In genomic region chr13:69794808-69795207, GRCm38 (mm10) we compare ENCODE assay signal across 29 mouse cellular contexts. TPM values are rescaled to one million over a fixed set of nuclear protein-coding genes. Genes with fewer than 3 reads are reported as not detected.
DNase-seq lines count a peak whose midpoint lies in the region; ATAC-seq and TF ChIP-seq lines count a peak whose summit lies in the region.
"Had no signal": no experiment of that assay in that cellular context is flagged by ENCODE, and none has a peak within 500 bp of the region (broad histone marks: within the 10 kb centered on the region; RNA-seq: fewer than 3 reads in every experiment).

No protein-coding gene starts in this region.

- WGBS in heart, embryonic 10.5 days = 68% methylated on average over 7 of the region's 7 CpGs
- WGBS in kidney, embryonic 14.5 days = 35% methylated on average over 7 of the region's 7 CpGs
- 63% methylated on average over 7 of the region's 7 CpGs for WGBS in olfactory bulb, adult 2 months
- WGBS in stomach, postnatal 0 days = 56% methylated on average over 7 of the region's 7 CpGs

- H3K4me3 ChIP-seq in heart, embryonic 10.5 days = no peak overlapping the region
- H3K4me3 ChIP-seq in kidney, embryonic 14.5 days (ENCODE audit: low read length) = no peak overlapping the region
- no peak overlapping the region for H3K4me3 ChIP-seq in olfactory bulb, adult 2 months (ENCODE audit: insufficient read depth, low read depth, low read length)
- H3K4me3 ChIP-seq in stomach, postnatal 0 days (ENCODE audit: low read depth, low read length) = no peak overlapping the region
- H3K4me3 ChIP-seq: embryonic facial prominence, embryonic 10.5 days; embryonic facial prominence, embryonic 15.5 days; forebrain, embryonic 13.5 days; heart, adult 2 months; heart, embryonic 13.5 days; hindbrain, embryonic 15.5 days; liver, embryonic 12.5 days; neural tube, embryonic 12.5 days had no signal

- TF ChIP-seq EP300 in stomach, postnatal 0 days (optimal IDR thresholded peaks at IDR 0.05) = no peak

- peak; percentile 63; the same call in 1 of the 2 replicates for ATAC-seq in kidney, embryonic 14.5 days (ENCODE audit: low FRiP score, low TSS enrichment)
- no peak for ATAC-seq in stomach, postnatal 0 days (ENCODE audit: low FRiP score, low TSS enrichment)
- ATAC-seq: activated CD4-positive, CD25-positive, alpha-beta regulatory T cell, adult 4 months; forebrain, embryonic 13.5 days; inflammation-experienced regulatory T-cells, adult 6 months; liver, embryonic 12.5 days; liver, postnatal 0 days; midbrain, embryonic 16.5 days had no signal

- no peak for TF ChIP-seq CTCF in olfactory bulb, adult 2 months (IDR thresholded peaks at IDR 0.05; ENCODE audit: insufficient read depth, low read depth, low read length)
- no peak for TF ChIP-seq CTCF in stomach, postnatal 0 days (IDR thresholded peaks at IDR 0.05; ENCODE audit: low read depth)

- no peaks in the 10 kb centered on the region for H3K4me1 ChIP-seq in heart, embryonic 10.5 days
- H3K4me1 ChIP-seq in kidney, embryonic 14.5 days (ENCODE audit: control insufficient read depth, insufficient read depth, low read length) = no peaks in the 10 kb centered on the region
- peaks cover 22% of the 10 kb centered on the region for H3K4me1 ChIP-seq in olfactory bulb, adult 2 months (ENCODE audit: control insufficient read depth, insufficient read depth, low read length)
- no peaks in the 10 kb centered on the region for H3K4me1 ChIP-seq in stomach, postnatal 0 days (replicated peaks; ENCODE audit: control insufficient read depth, insufficient read depth)
- H3K4me1 ChIP-seq: embryonic facial prominence, embryonic 10.5 days; embryonic facial prominence, embryonic 15.5 days; heart, embryonic 13.5 days; liver, embryonic 12.5 days had no signal

- DNase-seq in heart, embryonic 10.5 days (ENCODE audit: low spot score) = peak; percentile 63
- DNase-seq in heart, adult 11 months = no peak
- peak; percentile 11 to 17 for DNase-seq in kidney, postnatal 36 days
- DNase-seq in spleen, postnatal 10 days (ENCODE audit: low spot score in 2 of 2) = no peak
- no peak for DNase-seq in stomach, postnatal 0 days (ENCODE audit: low spot score)
- DNase-seq: adrenal gland, adult 2 months; adrenal gland, postnatal 36 days; cerebellum, adult 18-20 months; cerebellum, postnatal 10 days; gastrocnemius, postnatal 36 days; heart, adult 2 months; heart, postnatal 10 days; liver, postnatal 0 days; lung, postnatal 36 days; right cerebral cortex, postnatal 4 days; thymus, postnatal 14 days had no signal

- no peak overlapping the region for H3K4me2 ChIP-seq in kidney, embryonic 14.5 days (replicated peaks; ENCODE audit: low read depth, low read length)
- no peak overlapping the region for H3K4me2 ChIP-seq in stomach, postnatal 0 days (replicated peaks; ENCODE audit: low read depth)
- H3K4me2 ChIP-seq: embryonic facial prominence, embryonic 15.5 days; forebrain, embryonic 13.5 days; heart, embryonic 13.5 days; hindbrain, embryonic 15.5 days; liver, embryonic 12.5 days; neural tube, embryonic 12.5 days had no signal

- no peak for TF ChIP-seq POLR2A in olfactory bulb, adult 2 months (IDR thresholded peaks at IDR 0.05; ENCODE audit: insufficient read depth, low read depth, low read length)

- H3K27me3 ChIP-seq in heart, embryonic 10.5 days (ENCODE audit: insufficient read depth, poor library complexity, severe bottlenecking) = no peaks in the 10 kb centered on the region
- H3K27me3 ChIP-seq in kidney, embryonic 14.5 days (ENCODE audit: control insufficient read depth, insufficient read depth, low read length) = no peaks in the 10 kb centered on the region
- H3K27me3 ChIP-seq in stomach, postnatal 0 days (ENCODE audit: control insufficient read depth, insufficient read depth, low read length) = no peaks in the 10 kb centered on the region
- H3K27me3 ChIP-seq: embryonic facial prominence, embryonic 15.5 days; forebrain, embryonic 13.5 days; heart, embryonic 13.5 days; hindbrain, embryonic 15.5 days; liver, embryonic 12.5 days; neural tube, embryonic 12.5 days had no signal

- no peaks in the 10 kb centered on the region for H3K9me3 ChIP-seq in heart, embryonic 10.5 days
- H3K9me3 ChIP-seq in kidney, embryonic 14.5 days (ENCODE audit: control insufficient read depth, low read length) = no peaks in the 10 kb centered on the region
- H3K9me3 ChIP-seq in stomach, postnatal 0 days (ENCODE audit: control insufficient read depth, low read length) = no peaks in the 10 kb centered on the region
- H3K9me3 ChIP-seq: embryonic facial prominence, embryonic 10.5 days; embryonic facial prominence, embryonic 15.5 days; forebrain, embryonic 13.5 days; heart, embryonic 13.5 days; hindbrain, embryonic 15.5 days; liver, embryonic 12.5 days; neural tube, embryonic 12.5 days had no signal

- no peaks in the 10 kb centered on the region for H3K36me3 ChIP-seq in heart, embryonic 10.5 days
- H3K36me3 ChIP-seq in kidney, embryonic 14.5 days (ENCODE audit: control insufficient read depth, insufficient read depth, low read length) = no peaks in the 10 kb centered on the region
- H3K36me3 ChIP-seq in stomach, postnatal 0 days (ENCODE audit: control insufficient read depth, insufficient read depth, low read length) = no peaks in the 10 kb centered on the region
- H3K36me3 ChIP-seq: embryonic facial prominence, embryonic 10.5 days; embryonic facial prominence, embryonic 15.5 days; heart, embryonic 13.5 days; hindbrain, embryonic 15.5 days; liver, embryonic 12.5 days; neural tube, embryonic 12.5 days had no signal

- H3K27ac ChIP-seq in heart, embryonic 10.5 days = no peak overlapping the region
- no peak overlapping the region for H3K27ac ChIP-seq in kidney, embryonic 14.5 days (ENCODE audit: low read depth, low read length)
- 0 out of 2 replicates have a peak overlapping the region, but pooled peaks have one; percentile 14 for H3K27ac ChIP-seq in olfactory bulb, adult 2 months (ENCODE audit: insufficient read depth, low read depth, low read length)
- H3K27ac ChIP-seq in stomach, postnatal 0 days (replicated peaks) = no peak overlapping the region
- H3K27ac ChIP-seq: embryonic facial prominence, embryonic 10.5 days; embryonic facial prominence, embryonic 15.5 days; forebrain, embryonic 13.5 days; heart, adult 2 months; heart, embryonic 13.5 days; hindbrain, embryonic 15.5 days; liver, embryonic 12.5 days; neural tube, embryonic 12.5 days had no signal

- H3K9ac ChIP-seq in kidney, embryonic 14.5 days (ENCODE audit: low read depth, low read length) = no peak overlapping the region
- H3K9ac ChIP-seq in stomach, postnatal 0 days (ENCODE audit: low read length) = no peak overlapping the region
- H3K9ac ChIP-seq: embryonic facial prominence, embryonic 15.5 days; forebrain, embryonic 13.5 days; heart, embryonic 13.5 days; hindbrain, embryonic 15.5 days; liver, embryonic 12.5 days; liver, postnatal 0 days; neural tube, embryonic 12.5 days had no signal

RNA-seq across cellular contexts. Expression of gene Med10, which starts 7.4 kb away (rescaled TPM):
- 122 and 154 TPM in 2 replicates for polyA plus RNA-seq in heart, embryonic 10.5 days (2016; fragmentation: Nextera tagmentation; extraction: Ambion mirVana)
- 155 and 194 TPM in 2 replicates for polyA plus RNA-seq in kidney, embryonic 14.5 days (2014; fragmentation: Nextera tagmentation; extraction: Ambion mirVana)
- not detected in 2 replicates for polyA plus RNA-seq in olfactory bulb, adult 2 months (2012; ENCODE audit: insufficient read depth, insufficient read length, low replicate concordance, missing spikeins)
- 98.2 and 102 TPM in 2 replicates for polyA plus RNA-seq in stomach, postnatal 0 days (2015; fragmentation: Nextera tagmentation; extraction: Ambion mirVana)

RNA-seq across cellular contexts. Expression of gene Ube2ql1, which starts 55.1 kb away (rescaled TPM):
- polyA plus RNA-seq in heart, embryonic 10.5 days (2016; fragmentation: Nextera tagmentation; extraction: Ambion mirVana) = 0.80 and 0.98 TPM in 2 replicates
- polyA plus RNA-seq in kidney, embryonic 14.5 days (2014; fragmentation: Nextera tagmentation; extraction: Ambion mirVana) = 0.73 and 1.1 TPM in 2 replicates
- not detected in 2 replicates for polyA plus RNA-seq in olfactory bulb, adult 2 months (2012; ENCODE audit: insufficient read depth, insufficient read length, low replicate concordance, missing spikeins)
- polyA plus RNA-seq in stomach, postnatal 0 days (2015; fragmentation: Nextera tagmentation; extraction: Ambion mirVana) = 0.10 and 0.11 TPM in 2 replicates
- polyA plus RNA-seq: activated CD4-positive, CD25-positive, alpha-beta regulatory T cell, adult 4 months; inflammation-experienced regulatory T-cells, adult 6 months; liver, postnatal 0 days; testis, adult 2 months had no signal

Comparison
In these comparisons a context has a peak if more than half of its experiments do, and no peak if none do; other contexts are left out.
1. DNase-seq: peak in heart, embryonic 10.5 days (single experiment) and kidney, postnatal 36 days (2 of 2); none in heart, adult 11 months (single experiment), spleen, postnatal 10 days (0 of 2) and stomach, postnatal 0 days (single experiment).
2. RNA of gene Med10, which starts 7.4 kb away (polyA plus RNA-seq): 155 to 194 TPM in kidney, embryonic 14.5 days, 122 to 154 TPM in heart, embryonic 10.5 days and 98.2 to 102 TPM in stomach, postnatal 0 days; not detected in olfactory bulb, adult 2 months; every median in the first group is over 10 times any median in the second.